Mouse (Mus musculus): ENCODE results near the gene Plxna4. TPM values are rescaled to one million over a fixed set of nuclear protein-coding genes. Genes with fewer than 3 reads are reported as not detected.

The Plxna4 gene
- total RNA-seq, 1 experiment: 0.98 TPM

DNA sequence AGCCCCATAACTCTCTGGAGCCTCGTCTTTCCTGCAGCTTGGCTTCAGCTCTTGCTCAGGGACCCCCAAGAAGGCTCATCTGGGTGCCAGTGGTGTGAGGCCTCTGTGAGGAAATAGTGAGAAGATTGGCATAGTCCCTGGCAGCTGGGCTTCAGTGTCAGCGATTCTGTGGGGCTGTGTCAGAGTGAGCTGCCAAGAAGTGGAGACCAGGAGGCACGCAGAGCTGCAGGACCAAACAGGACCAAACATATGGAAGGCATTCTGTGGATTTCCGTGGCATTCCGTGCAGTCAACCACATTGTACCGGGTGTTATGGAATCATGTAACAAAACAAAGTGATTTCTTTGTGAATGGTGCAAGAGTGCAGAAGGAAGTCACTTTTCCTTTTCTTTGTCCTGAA is 461.1 kb downstream of the Plxna4 start:
- in situ Hi-C loops (cut with MboI; ENCODE audit: low sequenced_read_pairs in 2 of 2, unreplicated experiment in 2 of 2): no loop called here
- TF ChIP-seq HCFC1 (IDR thresholded peaks at IDR 0.05; ENCODE audit: borderline replicate concordance, insufficient read depth, low read length) (no peak), MAFK (IDR thresholded peaks at IDR 0.05; ENCODE audit: insufficient read depth, low read depth, low read length) (no peak), CHD2 (IDR thresholded peaks at IDR 0.05; ENCODE audit: low read depth, low read length) (no peak), ZC3H11A (IDR thresholded peaks at IDR 0.05; ENCODE audit: borderline replicate concordance, low read depth, low read length) (no peak), ZNF384 (IDR thresholded peaks at IDR 0.05; ENCODE audit: low read depth, low read length) (no peak)

DNA sequence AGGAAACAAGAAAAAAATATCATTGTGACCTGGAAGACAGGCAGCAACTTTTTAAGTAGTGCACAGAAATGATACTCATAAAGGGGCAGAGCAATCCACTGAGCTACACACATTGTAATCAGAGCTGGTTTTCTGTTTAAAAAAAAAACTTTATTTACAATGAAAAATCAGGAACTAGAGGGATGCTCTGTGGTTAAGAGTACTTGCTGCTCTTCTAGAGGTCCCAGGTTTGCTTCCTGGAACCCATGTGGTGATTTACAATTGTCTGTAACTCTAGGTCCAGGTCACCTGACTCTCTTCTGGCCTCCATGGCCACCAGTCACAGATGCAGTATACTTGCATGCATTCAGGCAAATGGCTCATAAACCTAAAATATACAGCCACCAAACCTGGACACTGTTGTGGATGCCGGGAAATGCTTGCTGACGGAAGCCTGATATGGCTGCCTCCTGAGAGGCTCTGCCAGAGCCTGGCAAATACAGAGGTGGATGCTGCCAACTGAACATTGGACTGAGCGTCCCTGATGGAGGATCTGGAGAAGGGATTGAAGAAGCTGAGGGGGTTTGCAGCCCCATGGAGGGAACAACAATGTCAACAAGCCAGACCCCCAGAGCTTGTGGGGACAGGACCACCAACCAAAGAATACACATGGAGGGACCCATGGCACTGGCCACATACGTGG is 465.3 kb downstream of the Plxna4 start:
- Histone ChIP-seq H3K36me3 (ENCODE audit: control insufficient read depth, insufficient read depth, low read length, poor library complexity, severe bottlenecking) (no peaks in the 10 kb centered on the region), H3K4me1 (ENCODE audit: control insufficient read depth in 2 of 2, insufficient read depth in 2 of 2, low read length in 2 of 2, poor library complexity in 1 of 2) (no peaks in the 10 kb centered on the region), H3K4me3 (ENCODE audit: insufficient read depth in 1 of 2, low read depth in 1 of 2, low read length in 2 of 2, poor library complexity in 1 of 2, severe bottlenecking in 1 of 2) (no peak overlapping the region), H3K9me3 (ENCODE audit: control insufficient read depth, insufficient read depth, low read depth, low read length) (no peaks in the 10 kb centered on the region), H3K9ac (ENCODE audit: insufficient read depth, low read depth, low read length, poor library complexity, severe bottlenecking) (no peak overlapping the region), H3K27ac (ENCODE audit: insufficient read depth, low read depth, low read length, poor library complexity, severe bottlenecking) (no peak overlapping the region)
- no peak for TF ChIP-seq ZC3H11A (IDR thresholded peaks at IDR 0.05; ENCODE audit: borderline replicate concordance, low read depth, low read length)
- no peak for TF ChIP-seq ZNF384 (IDR thresholded peaks at IDR 0.05; ENCODE audit: low read depth, low read length)
- no peak for TF ChIP-seq HCFC1 (IDR thresholded peaks at IDR 0.05; ENCODE audit: borderline replicate concordance, insufficient read depth, low read length)
- no peak for TF ChIP-seq MAFK (IDR thresholded peaks at IDR 0.05; ENCODE audit: insufficient read depth, low read depth, low read length)
- TF ChIP-seq CHD2 (IDR thresholded peaks at IDR 0.05; ENCODE audit: low read depth, low read length): no peak
- in situ Hi-C loops (cut with MboI; ENCODE audit: low sequenced_read_pairs in 2 of 2, unreplicated experiment in 2 of 2): no loop called here
- DNase-seq (ENCODE audit: low read depth, low spot score): no peak

More for the DNA sequence above, 461.1 kb downstream of the Plxna4 start:
- Histone ChIP-seq H3K36me3 (ENCODE audit: control insufficient read depth, insufficient read depth, low read length, poor library complexity, severe bottlenecking) (no peaks in the 10 kb centered on the region), H3K4me1 (ENCODE audit: control insufficient read depth in 2 of 2, insufficient read depth in 2 of 2, low read length in 2 of 2, poor library complexity in 1 of 2) (no peaks in the 10 kb centered on the region), H3K27ac (ENCODE audit: insufficient read depth, low read depth, low read length, poor library complexity, severe bottlenecking) (no peak overlapping the region), H3K4me3 (ENCODE audit: insufficient read depth in 1 of 2, low read depth in 1 of 2, low read length in 2 of 2, poor library complexity in 1 of 2, severe bottlenecking in 1 of 2) (no peak overlapping the region), H3K9ac (ENCODE audit: insufficient read depth, low read depth, low read length, poor library complexity, severe bottlenecking) (no peak overlapping the region), H3K9me3 (ENCODE audit: control insufficient read depth, insufficient read depth, low read depth, low read length) (no peaks in the 10 kb centered on the region)
- DNase-seq (ENCODE audit: low read depth, low spot score): no peak

DNA sequence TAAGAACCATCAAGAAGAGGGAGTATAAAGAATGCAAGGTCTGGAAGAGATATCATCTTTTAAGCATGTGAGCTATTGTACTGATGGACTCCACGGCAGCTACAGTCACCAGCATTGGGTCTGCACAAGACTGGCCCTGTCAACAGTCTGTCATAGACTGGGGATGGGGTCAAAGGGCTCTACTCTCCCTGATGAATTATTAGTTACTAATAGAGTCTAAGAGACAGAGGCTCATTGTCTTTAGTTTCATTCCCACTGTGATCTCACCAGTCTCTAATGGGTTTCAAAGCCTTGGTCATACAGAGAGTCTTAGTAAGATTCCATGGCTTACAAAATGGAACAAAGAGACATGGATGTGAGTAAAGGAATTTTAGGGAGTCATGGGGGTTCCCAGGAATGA is 467.1 kb downstream of the Plxna4 start:
- H3K9ac ChIP-seq (ENCODE audit: insufficient read depth, low read depth, low read length, poor library complexity, severe bottlenecking): no peak overlapping the region
- in situ Hi-C loops (cut with MboI; ENCODE audit: low sequenced_read_pairs in 2 of 2, unreplicated experiment in 2 of 2): no loop called here
- TF ChIP-seq MAFK (IDR thresholded peaks at IDR 0.05; ENCODE audit: insufficient read depth, low read depth, low read length): no peak
- TF ChIP-seq ZNF384 (IDR thresholded peaks at IDR 0.05; ENCODE audit: low read depth, low read length): no peak
- no peak for TF ChIP-seq HCFC1 (IDR thresholded peaks at IDR 0.05; ENCODE audit: borderline replicate concordance, insufficient read depth, low read length)
- no peak for TF ChIP-seq CHD2 (IDR thresholded peaks at IDR 0.05; ENCODE audit: low read depth, low read length)
- TF ChIP-seq ZC3H11A (IDR thresholded peaks at IDR 0.05; ENCODE audit: borderline replicate concordance, low read depth, low read length): no peak
- DNase-seq (ENCODE audit: low read depth, low spot score): no peak
- no peaks in the 10 kb centered on the region for H3K4me1 ChIP-seq (ENCODE audit: control insufficient read depth in 2 of 2, insufficient read depth in 2 of 2, low read length in 2 of 2, poor library complexity in 1 of 2)
- H3K9me3 ChIP-seq (ENCODE audit: control insufficient read depth, insufficient read depth, low read depth, low read length): no peaks in the 10 kb centered on the region
- no peak overlapping the region for H3K4me3 ChIP-seq (ENCODE audit: insufficient read depth in 1 of 2, low read depth in 1 of 2, low read length in 2 of 2, poor library complexity in 1 of 2, severe bottlenecking in 1 of 2)
- H3K27ac ChIP-seq (ENCODE audit: insufficient read depth, low read depth, low read length, poor library complexity, severe bottlenecking): no peak overlapping the region
- no peaks in the 10 kb centered on the region for H3K36me3 ChIP-seq (ENCODE audit: control insufficient read depth, insufficient read depth, low read length, poor library complexity, severe bottlenecking)

DNA sequence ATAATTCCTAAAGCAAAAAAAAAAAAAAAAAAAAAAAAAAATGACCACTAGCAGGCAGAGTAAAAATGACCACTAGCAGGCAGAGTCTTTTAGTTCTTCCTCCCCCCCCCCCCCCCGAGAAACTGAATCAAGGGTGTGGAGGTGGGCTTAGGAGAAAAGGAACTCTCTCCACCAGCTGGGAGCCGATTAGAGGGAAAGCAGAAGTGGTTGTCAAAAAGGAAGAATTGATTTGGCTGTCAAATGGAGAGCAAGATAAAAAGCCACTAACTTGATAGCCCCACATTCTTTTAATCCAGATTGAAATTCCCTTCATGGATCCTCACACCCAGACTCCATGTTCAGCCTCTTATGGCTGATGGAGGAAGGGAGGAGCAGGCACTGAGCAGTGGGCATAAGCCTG is 478.8 kb downstream of the Plxna4 start:
- TF ChIP-seq ZNF384 (IDR thresholded peaks at IDR 0.05; ENCODE audit: low read depth, low read length): no peak
- TF ChIP-seq ZC3H11A (IDR thresholded peaks at IDR 0.05; ENCODE audit: borderline replicate concordance, low read depth, low read length): no peak
- TF ChIP-seq CHD2 (IDR thresholded peaks at IDR 0.05; ENCODE audit: low read depth, low read length): no peak
- no peak for TF ChIP-seq HCFC1 (IDR thresholded peaks at IDR 0.05; ENCODE audit: borderline replicate concordance, insufficient read depth, low read length)
- TF ChIP-seq MAFK (IDR thresholded peaks at IDR 0.05; ENCODE audit: insufficient read depth, low read depth, low read length): no peak
- in situ Hi-C loops (cut with MboI; ENCODE audit: low sequenced_read_pairs in 2 of 2, unreplicated experiment in 2 of 2): no loop called here
- no peak overlapping the region for H3K4me3 ChIP-seq (ENCODE audit: insufficient read depth in 1 of 2, low read depth in 1 of 2, low read length in 2 of 2, poor library complexity in 1 of 2, severe bottlenecking in 1 of 2)
- no peak for DNase-seq (ENCODE audit: low read depth, low spot score)
- H3K9me3 ChIP-seq (ENCODE audit: control insufficient read depth, insufficient read depth, low read depth, low read length): no peaks in the 10 kb centered on the region
- peaks cover 0 to 3% of the 10 kb centered on the region in 2 experiments; a peak in 1 of 4 replicates for H3K4me1 ChIP-seq (ENCODE audit: control insufficient read depth in 2 of 2, insufficient read depth in 2 of 2, low read length in 2 of 2, poor library complexity in 1 of 2)
- H3K36me3 ChIP-seq (ENCODE audit: control insufficient read depth, insufficient read depth, low read length, poor library complexity, severe bottlenecking): no peaks in the 10 kb centered on the region
- H3K27ac ChIP-seq (ENCODE audit: insufficient read depth, low read depth, low read length, poor library complexity, severe bottlenecking): no peak overlapping the region
- no peak overlapping the region for H3K9ac ChIP-seq (ENCODE audit: insufficient read depth, low read depth, low read length, poor library complexity, severe bottlenecking)

Measured in ES-E14 (cell line).